Mouse (Mus musculus): ENCODE data around the gene Brpf3. TPM values are rescaled to one million over a fixed set of nuclear protein-coding genes. Genes with fewer than 3 reads are reported as not detected.

Brpf3 gene
- 11.1 and 12.9 TPM in 2 replicates for polyA plus RNA-seq (2014; fragmentation: Nextera tagmentation; extraction: Ambion mirVana)

- Histone ChIP-seq H3K27ac (ENCODE audit: low read depth) (peak within 1 kb of the TSS; percentile 93), H3K27me3 (replicated peaks; ENCODE audit: control insufficient read depth, insufficient read depth, low read length) (no peaks in the 10 kb centered on the region), H3K4me2 (ENCODE audit: low read length) (peak within 1 kb of the TSS; percentile 94), H3K4me3 (ENCODE audit: low read depth, low read length) (peak within 1 kb of the TSS; percentile 73), H3K4me1 (replicated peaks; ENCODE audit: control insufficient read depth, insufficient read depth, low read length) (peaks cover 20% of the 10 kb centered on the region), H3K9me3 (ENCODE audit: control insufficient read depth, low read length) (no peaks in the 10 kb centered on the region), H3K9ac (ENCODE audit: low read length) (peak within 1 kb of the TSS; percentile 97), H3K36me3 (ENCODE audit: control insufficient read depth, insufficient read depth, low read length) (peaks cover 8% of the 10 kb centered on the region; the same call in 1 of the 2 replicates)
- DNase-seq (ENCODE audit: low spot score) = peak; percentile 87
- peak; percentile 78 for ATAC-seq (replicated peaks; ENCODE audit: low FRiP score, low TSS enrichment, low read depth)
- WGBS = under 1% methylated on average over 59 of the region's 99 CpGs
These were observed at the start of gene Brpf3 for GRCm38 (mm10) chr17:28800671-28801412. Gene Brpf3 (plus strand): TSS chr17:28801090.

GRCm38 (mm10) chr17:28756447-28756846, 44.4 kb upstream of the Brpf3 start:
- no peak overlapping the region for H3K27ac ChIP-seq (ENCODE audit: low read depth)
- no peaks in the 10 kb centered on the region for H3K27me3 ChIP-seq (replicated peaks; ENCODE audit: control insufficient read depth, insufficient read depth, low read length)
- no peak overlapping the region for H3K4me2 ChIP-seq (ENCODE audit: low read length)
- DNase-seq (ENCODE audit: low spot score) (no peak), ATAC-seq (replicated peaks; ENCODE audit: low FRiP score, low TSS enrichment, low read depth) (no peak)
- H3K9me3 ChIP-seq (ENCODE audit: control insufficient read depth, low read length) = no peaks in the 10 kb centered on the region
- no peaks in the 10 kb centered on the region for H3K36me3 ChIP-seq (ENCODE audit: control insufficient read depth, insufficient read depth, low read length)
- WGBS = 65% methylated on average over 5 of the region's 5 CpGs
- no peak overlapping the region for H3K4me3 ChIP-seq (ENCODE audit: low read depth, low read length)
- no peaks in the 10 kb centered on the region for H3K4me1 ChIP-seq (replicated peaks; ENCODE audit: control insufficient read depth, insufficient read depth, low read length)
- H3K9ac ChIP-seq (ENCODE audit: low read length) = no peak overlapping the region

DNA sequence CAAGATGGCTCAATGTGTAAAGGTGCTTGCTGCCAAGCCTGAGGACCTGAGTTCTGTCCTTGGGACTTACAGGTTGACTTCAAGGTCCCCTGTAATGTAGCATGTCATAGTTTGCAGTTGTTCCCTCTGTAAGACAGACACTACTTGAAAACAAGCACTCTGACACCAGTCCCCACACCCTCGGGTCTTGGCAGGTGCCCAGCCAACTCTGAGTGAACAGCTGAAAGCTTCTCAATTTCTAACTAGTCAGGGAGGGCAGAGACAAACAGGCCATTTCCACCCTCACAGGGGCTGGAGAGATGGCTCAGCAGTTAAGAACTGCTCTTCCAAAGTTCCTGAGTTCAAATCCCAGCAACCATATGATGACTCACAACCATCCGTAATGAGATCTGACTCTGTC, 43.4 kb upstream of the Brpf3 start:
- WGBS = 74% methylated on average over 2 of the region's 2 CpGs
- no peak overlapping the region for H3K9ac ChIP-seq (ENCODE audit: low read length)
- no peak for DNase-seq (ENCODE audit: low spot score)
- no peak overlapping the region for H3K27ac ChIP-seq (ENCODE audit: low read depth)
- H3K27me3 ChIP-seq (replicated peaks; ENCODE audit: control insufficient read depth, insufficient read depth, low read length) = no peaks in the 10 kb centered on the region
- no peak overlapping the region for H3K4me2 ChIP-seq (ENCODE audit: low read length)
- no peaks in the 10 kb centered on the region for H3K36me3 ChIP-seq (ENCODE audit: control insufficient read depth, insufficient read depth, low read length)
- H3K4me3 ChIP-seq (ENCODE audit: low read depth, low read length) = no peak overlapping the region
- no peaks in the 10 kb centered on the region for H3K4me1 ChIP-seq (replicated peaks; ENCODE audit: control insufficient read depth, insufficient read depth, low read length)
- no peaks in the 10 kb centered on the region for H3K9me3 ChIP-seq (ENCODE audit: control insufficient read depth, low read length)
- ATAC-seq (replicated peaks; ENCODE audit: low FRiP score, low TSS enrichment, low read depth) = no peak

DNA sequence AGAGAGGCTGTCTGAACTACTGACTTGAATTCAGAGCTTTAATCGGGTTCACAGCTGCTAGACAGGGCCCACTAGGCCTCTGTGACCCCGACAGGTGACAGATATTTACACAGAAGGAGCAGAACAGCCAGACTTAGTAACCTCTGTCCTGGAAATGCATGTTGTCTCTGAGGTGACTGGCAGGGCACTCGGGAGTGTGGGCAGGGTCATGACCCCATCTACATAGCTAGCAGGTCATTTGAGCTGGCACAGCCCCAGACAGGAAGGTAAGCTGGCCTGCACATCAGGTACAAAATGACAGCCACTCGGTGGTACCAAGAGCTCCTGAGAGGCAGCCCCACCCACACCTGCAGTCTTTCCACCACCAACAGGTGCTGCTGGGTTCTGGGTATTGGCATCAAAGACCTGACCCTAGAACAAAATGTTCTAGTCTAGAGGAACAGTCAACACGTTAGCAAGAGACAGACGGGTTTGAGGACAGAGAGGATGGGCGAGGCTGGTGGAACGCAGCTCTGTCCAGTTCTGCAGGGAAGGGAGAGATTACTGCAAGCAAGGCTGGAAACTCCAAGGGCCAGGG, 40.1 kb upstream of the Brpf3 start:
- no peak for ATAC-seq (replicated peaks; ENCODE audit: low FRiP score, low TSS enrichment, low read depth)
- Histone ChIP-seq H3K36me3 (ENCODE audit: control insufficient read depth, insufficient read depth, low read length) (no peaks in the 10 kb centered on the region), H3K4me3 (ENCODE audit: low read depth, low read length) (no peak overlapping the region), H3K4me2 (ENCODE audit: low read length) (no peak overlapping the region), H3K4me1 (replicated peaks; ENCODE audit: control insufficient read depth, insufficient read depth, low read length) (no peaks in the 10 kb centered on the region), H3K27me3 (replicated peaks; ENCODE audit: control insufficient read depth, insufficient read depth, low read length) (no peaks in the 10 kb centered on the region), H3K9me3 (ENCODE audit: control insufficient read depth, low read length) (no peaks in the 10 kb centered on the region), H3K9ac (ENCODE audit: low read length) (no peak overlapping the region), H3K27ac (ENCODE audit: low read depth) (no peak overlapping the region)
- WGBS = 60% methylated on average over 8 of the region's 8 CpGs
- no peak for DNase-seq (ENCODE audit: low spot score)

- peak; percentile 85 for DNase-seq (ENCODE audit: low spot score)
- ATAC-seq (replicated peaks; ENCODE audit: low FRiP score, low TSS enrichment, low read depth) = peak; percentile 54
- Histone ChIP-seq H3K27ac (ENCODE audit: low read depth) (no peak overlapping the region), H3K4me2 (ENCODE audit: low read length) (no peak overlapping the region), H3K27me3 (replicated peaks; ENCODE audit: control insufficient read depth, insufficient read depth, low read length) (no peaks in the 10 kb centered on the region), H3K4me1 (replicated peaks; ENCODE audit: control insufficient read depth, insufficient read depth, low read length) (no peaks in the 10 kb centered on the region), H3K9me3 (ENCODE audit: control insufficient read depth, low read length) (no peaks in the 10 kb centered on the region), H3K36me3 (ENCODE audit: control insufficient read depth, insufficient read depth, low read length) (no peaks in the 10 kb centered on the region), H3K4me3 (ENCODE audit: low read depth, low read length) (no peak overlapping the region), H3K9ac (ENCODE audit: low read length) (no peak overlapping the region)
- 18% methylated on average over 3 of the region's 3 CpGs for WGBS
These were observed 39.0 kb upstream of the Brpf3 start for GRCm38 (mm10) chr17:28761871-28762270.

GRCm38 (mm10) chr17:28766203-28766602, 34.7 kb upstream of the Brpf3 start:
- no peak overlapping the region for H3K27ac ChIP-seq (ENCODE audit: low read depth)
- H3K4me3 ChIP-seq (ENCODE audit: low read depth, low read length) = no peak overlapping the region
- peaks cover 11% of the 10 kb centered on the region for H3K4me1 ChIP-seq (replicated peaks; ENCODE audit: control insufficient read depth, insufficient read depth, low read length)
- no peaks in the 10 kb centered on the region for H3K27me3 ChIP-seq (replicated peaks; ENCODE audit: control insufficient read depth, insufficient read depth, low read length)
- DNase-seq (ENCODE audit: low spot score) (no peak), ATAC-seq (replicated peaks; ENCODE audit: low FRiP score, low TSS enrichment, low read depth) (no peak)
- H3K9ac ChIP-seq (ENCODE audit: low read length) = no peak overlapping the region
- H3K36me3 ChIP-seq (ENCODE audit: control insufficient read depth, insufficient read depth, low read length) = no peaks in the 10 kb centered on the region
- H3K9me3 ChIP-seq (ENCODE audit: control insufficient read depth, low read length) = no peaks in the 10 kb centered on the region
- 79% methylated on average over 3 of the region's 3 CpGs for WGBS
- no peak overlapping the region for H3K4me2 ChIP-seq (ENCODE audit: low read length)

GRCm38 (mm10) chr17:28766781-28767515, 33.9 kb upstream of the Brpf3 start:
- ATAC-seq (replicated peaks; ENCODE audit: low FRiP score, low TSS enrichment, low read depth) = no peak
- no peak for DNase-seq (ENCODE audit: low spot score)
- Histone ChIP-seq H3K27me3 (replicated peaks; ENCODE audit: control insufficient read depth, insufficient read depth, low read length) (no peaks in the 10 kb centered on the region), H3K4me1 (replicated peaks; ENCODE audit: control insufficient read depth, insufficient read depth, low read length) (peaks cover 11% of the 10 kb centered on the region), H3K9me3 (ENCODE audit: control insufficient read depth, low read length) (no peaks in the 10 kb centered on the region), H3K4me3 (ENCODE audit: low read depth, low read length) (no peak overlapping the region), H3K4me2 (ENCODE audit: low read length) (no peak overlapping the region), H3K27ac (ENCODE audit: low read depth) (no peak overlapping the region), H3K36me3 (ENCODE audit: control insufficient read depth, insufficient read depth, low read length) (no peaks in the 10 kb centered on the region), H3K9ac (ENCODE audit: low read length) (no peak overlapping the region)
- WGBS = 78% methylated on average over 11 of the region's 11 CpGs

DNA sequence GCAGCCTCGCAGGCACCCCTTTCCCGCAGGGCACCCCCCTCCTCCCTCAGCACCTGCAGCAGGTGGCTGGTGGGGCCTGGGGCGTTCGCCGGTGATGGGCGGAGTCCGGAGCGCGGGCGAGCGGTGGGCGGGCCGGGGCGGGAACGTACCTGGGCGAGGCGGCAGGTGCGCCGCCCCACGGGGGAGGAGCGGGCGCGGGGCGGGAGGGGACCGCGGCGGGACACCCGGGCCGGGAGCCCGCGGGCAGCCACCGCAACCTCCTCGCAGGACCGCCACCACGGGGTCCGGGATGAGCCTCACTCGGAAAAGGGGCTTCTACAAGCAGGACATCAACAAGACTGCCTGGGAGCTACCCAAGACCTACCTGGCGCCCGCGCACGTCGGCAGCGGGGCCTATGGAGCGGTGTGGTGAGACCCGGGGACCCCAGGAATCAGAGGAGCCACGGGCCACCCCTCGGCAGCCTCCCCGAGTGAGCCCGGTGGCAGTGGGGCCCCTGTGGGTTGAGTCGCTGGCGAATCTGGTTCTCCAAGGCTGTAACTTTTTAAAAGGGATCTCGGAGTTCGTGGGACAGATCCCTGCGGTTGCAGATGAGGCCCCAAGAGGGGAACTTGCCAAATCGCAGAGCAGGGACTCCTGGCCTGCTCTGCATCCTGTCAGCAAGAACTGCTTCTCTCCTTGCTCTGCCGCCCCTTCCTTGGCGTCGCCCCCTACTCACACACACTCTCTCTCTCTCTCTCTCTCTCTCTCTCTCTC, 31.6 kb upstream of the Brpf3 start, which contains the start of gene Mapk13:
Gene Mapk13 (plus strand): TSS at position 177 of the 754 bp plus-strand sequence.
- Histone ChIP-seq H3K9me3 (ENCODE audit: control insufficient read depth, low read length) (no peaks in the 10 kb centered on the region), H3K4me3 (ENCODE audit: low read depth, low read length) (peak within 1 kb of the TSS; percentile 63), H3K36me3 (ENCODE audit: control insufficient read depth, insufficient read depth, low read length) (no peaks in the 10 kb centered on the region), H3K27me3 (replicated peaks; ENCODE audit: control insufficient read depth, insufficient read depth, low read length) (no peaks in the 10 kb centered on the region), H3K9ac (ENCODE audit: low read length) (peak within 1 kb of the TSS; percentile 66), H3K27ac (ENCODE audit: low read depth) (peak within 1 kb of the TSS; percentile 67), H3K4me2 (ENCODE audit: low read length) (peak within 1 kb of the TSS; percentile 78), H3K4me1 (replicated peaks; ENCODE audit: control insufficient read depth, insufficient read depth, low read length) (peaks cover 11% of the 10 kb centered on the region)
- ATAC-seq (replicated peaks; ENCODE audit: low FRiP score, low TSS enrichment, low read depth) = peak; percentile 62
- WGBS = under 1% methylated on average over 50 of the region's 58 CpGs
- DNase-seq (ENCODE audit: low spot score) = peak; percentile 82
